8 mouse cellular contexts compared by ENCODE assay signal in the genomic region with DNA sequence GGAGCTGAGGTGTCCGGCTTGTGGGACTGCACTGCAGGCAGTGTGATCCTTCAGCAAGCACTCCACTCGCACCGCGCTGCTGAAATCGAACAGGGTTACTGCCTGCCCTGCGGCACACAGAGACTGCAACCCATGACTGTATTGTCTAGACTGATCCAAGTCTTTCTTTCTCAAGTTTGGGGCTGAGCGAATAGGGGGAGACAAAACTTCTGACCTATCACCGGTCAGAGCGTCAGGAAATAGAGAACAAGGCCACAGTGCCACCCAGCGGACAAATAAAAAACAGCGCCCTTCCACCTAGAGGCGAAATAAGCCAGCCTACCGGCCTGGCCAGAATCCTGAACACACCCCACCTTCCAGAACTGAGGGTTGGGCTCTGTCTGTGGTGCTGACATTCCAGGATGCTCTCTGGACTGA. TPM values are rescaled to one million over a fixed set of nuclear protein-coding genes. Genes with fewer than 3 reads are reported as not detected.
DNase-seq lines count a peak whose midpoint lies in the region; ATAC-seq and TF ChIP-seq lines count a peak whose summit lies in the region.

No protein-coding gene starts in this region.

- no peaks in the 10 kb centered on the region for H3K4me1 ChIP-seq in bone marrow, adult 2 months (ENCODE audit: control insufficient read depth, insufficient read depth, low read length)
- H3K4me1 ChIP-seq in embryonic facial prominence, embryonic 15.5 days, result peaks cover 8% of the 10 kb centered on the region

- H3K27me3 ChIP-seq in embryonic facial prominence, embryonic 15.5 days, result no peaks in the 10 kb centered on the region

- peak overlapping the region; percentile 52 for H3K4me3 ChIP-seq in bone marrow, adult 2 months (replicated peaks; ENCODE audit: control insufficient read depth, low read depth, low read length)
- peak overlapping the region; percentile 32 for H3K4me3 ChIP-seq in embryonic facial prominence, embryonic 15.5 days (replicated peaks)

- DNase-seq in 416B (ENCODE audit: low read depth), result peak; percentile 88
- DNase-seq in heart, adult 8-10 months (ENCODE audit: low spot score), result peak; percentile 78
- DNase-seq in kidney, adult 9 months, result peak; percentile 85
- DNase-seq in liver, result peak; percentile 80
- DNase-seq in spleen, postnatal 4 days (ENCODE audit: low spot score in 2 of 2), result peak; percentile 75 to 89

- ATAC-seq in embryonic facial prominence, embryonic 15.5 days (ENCODE audit: insufficient number of reproducible peaks, low FRiP score, low TSS enrichment, low read depth), result peak; percentile 65
- ATAC-seq in monocyte, adult 5-6 weeks (replicated peaks; ENCODE audit: insufficient number of reproducible peaks, low FRiP score, low TSS enrichment, poor library complexity, severe bottlenecking), result peak; percentile 85

- TF ChIP-seq POLR2A in bone marrow, adult 2 months (IDR thresholded peaks at IDR 0.05; ENCODE audit: borderline replicate concordance, control insufficient read depth, low read depth, low read length), result no peak

- H3K9ac ChIP-seq in embryonic facial prominence, embryonic 15.5 days, result no peak overlapping the region

- H3K36me3 ChIP-seq in embryonic facial prominence, embryonic 15.5 days, result no peaks in the 10 kb centered on the region

- no peak overlapping the region for H3K27ac ChIP-seq in bone marrow, adult 2 months (ENCODE audit: control insufficient read depth, insufficient read depth, low read depth, low read length, poor library complexity)
- H3K27ac ChIP-seq in embryonic facial prominence, embryonic 15.5 days (replicated peaks), result no peak overlapping the region

- 5% methylated on average over 13 of the region's 13 CpGs for WGBS in bone marrow, adult 2 months
- 5% methylated on average over 13 of the region's 13 CpGs for WGBS in embryonic facial prominence, embryonic 15.5 days

- peak overlapping the region; percentile 65 for H3K4me2 ChIP-seq in embryonic facial prominence, embryonic 15.5 days (replicated peaks)

- TF ChIP-seq CTCF in bone marrow, adult 2 months (IDR thresholded peaks at IDR 0.05; ENCODE audit: control insufficient read depth, insufficient read depth, low read length), result peak; percentile 81

- no peaks in the 10 kb centered on the region for H3K9me3 ChIP-seq in embryonic facial prominence, embryonic 15.5 days (replicated peaks)

RNA-seq across cellular contexts. Expression of a gene that starts 7.1 kb away (rescaled TPM):
- 0.70 TPM in 1 of 2 replicates, not detected in the other for polyA plus RNA-seq in bone marrow, adult 2 months (2011; ENCODE audit: insufficient read depth, insufficient read length, low replicate concordance, missing spikeins)
- 1.1 TPM in 2 replicates for polyA plus RNA-seq in embryonic facial prominence, embryonic 15.5 days (2015; fragmentation: Nextera tagmentation; extraction: Ambion mirVana)
- total RNA-seq in heart, adult 8-10 months (2022), result under 1 TPM in 2 of 4 experiments, not detected in 2; 0.31 to 0.32 TPM
- total RNA-seq in monocyte, adult 5-6 weeks (2017), result 0.49 TPM in 1 of 3 replicates, not detected in the others
